Mouse (Mus musculus) kidney, adult 2 months (tissue): ENCODE data around the gene Frmpd2. TPM values are rescaled to one million over a fixed set of nuclear protein-coding genes. Genes with fewer than 3 reads are reported as not detected.
A peak's percentile ranks its signal among the peaks of the same experiment; 100 is the strongest.

Experiments
- DNase-seq: peaks from one replicate; pipeline ENCODE4 v3.0.0; 2021
- H3K27ac ChIP-seq: fragments of 200-500 bp; 2 replicates; pipeline ENCODE4 v1.5.1; 2012; ENCODE audit warnings: low read depth, low read length, control low read depth, inconsistent platforms; ENCODE audit not compliant: insufficient read depth
- H3K27me3 ChIP-seq: fragments of 200-500 bp; replicated peaks from 2 replicates; pipeline ENCODE4 v1.6.1; 2012; ENCODE audit warnings: mild to moderate bottlenecking, moderate library complexity, low read length, inconsistent platforms; ENCODE audit not compliant: control insufficient read depth, insufficient read depth
- H3K36me3 ChIP-seq: fragments of 200-500 bp; 2 replicates; pipeline ENCODE4 v1.6.1; 2012; ENCODE audit warnings: mild to moderate bottlenecking, moderate library complexity, low read length, inconsistent platforms; ENCODE audit not compliant: control insufficient read depth, insufficient read depth
- H3K4me1 ChIP-seq: fragments of 200-500 bp; 2 replicates; pipeline ENCODE4 v1.6.1; 2011; ENCODE audit warnings: low read length; ENCODE audit not compliant: control insufficient read depth, insufficient read depth
- H3K4me3 ChIP-seq: fragments of 200-500 bp; 2 replicates; pipeline ENCODE4 v1.5.1; 2011; ENCODE audit warnings: mild to moderate bottlenecking, low read depth, low read length, control low read depth; ENCODE audit not compliant: insufficient read depth
- CTCF ChIP-seq: fragments of 200-500 bp; conservative IDR thresholded peaks from 2 replicates; pipeline ENCODE4 v1.5.1; 2011; ENCODE audit warnings: low read depth, mild to moderate bottlenecking, control low read depth, low read length, moderate library complexity, mixed read lengths; ENCODE audit not compliant: insufficient read depth, insufficient read length
- POLR2A ChIP-seq: fragments of 200-500 bp; IDR thresholded peaks from one replicate; pipeline ENCODE4 v1.6.1; 2011; ENCODE audit warnings: low read depth, low read length, control low read depth
- WGBS: fragments of 180-500 bp; shearing (Covaris S2); methylation state at CpG from one replicate; pipeline ENCODE4 v1.1.7; 2018; 5-methylcytosine and 5-hydroxymethylcytosine counted together
- polyA plus RNA-seq: library from polyadenylated mRNA; depleted of rRNA; stranded (reverse); fragments of >200 nt; gene quantifications from 2 replicates; pipeline ENCODE4 v1.2.3, GENCODE M21; 2012

Gene Frmpd2
- polyA plus RNA-seq, 1 experiment: 0.16 TPM

- WGBS: 31% methylated on average over 3 of the region's 3 CpGs
- Histone ChIP-seq H3K4me1 (no peaks in the 10 kb centered on the region), H3K27me3 (no peaks in the 10 kb centered on the region), H3K36me3 (no peaks in the 10 kb centered on the region), H3K27ac (no peak overlapping the region), H3K4me3 (no peak overlapping the region)
- TF ChIP-seq CTCF (no peak), POLR2A (no peak)
- no peak for DNase-seq
These were observed 56.4 kb downstream of the Frmpd2 start for GRCm38 (mm10) chr14:33527938-33528337.

- Histone ChIP-seq H3K27me3 (no peaks in the 10 kb centered on the region), H3K4me3 (no peak overlapping the region), H3K27ac (no peak overlapping the region), H3K36me3 (no peaks in the 10 kb centered on the region), H3K4me1 (no peaks in the 10 kb centered on the region)
- 89% methylated on average over 8 of the region's 8 CpGs for WGBS
- DNase-seq: no peak
- no peak for TF ChIP-seq POLR2A
- no peak for TF ChIP-seq CTCF
These were observed 59.9 kb downstream of the Frmpd2 start for GRCm38 (mm10) chr14:33531331-33531912.

- WGBS: 90% methylated on average over 5 of the region's 5 CpGs
- H3K4me3 ChIP-seq: no peak overlapping the region
- H3K27ac ChIP-seq: no peak overlapping the region
- TF ChIP-seq CTCF (no peak), POLR2A (no peak)
- no peaks in the 10 kb centered on the region for H3K27me3 ChIP-seq
- no peak for DNase-seq
- H3K36me3 ChIP-seq: no peaks in the 10 kb centered on the region
- H3K4me1 ChIP-seq: no peaks in the 10 kb centered on the region
These were observed 61.3 kb downstream of the Frmpd2 start for GRCm38 (mm10) chr14:33532792-33533191.

- H3K27me3 ChIP-seq: no peaks in the 10 kb centered on the region
- no peak overlapping the region for H3K27ac ChIP-seq
- 54% methylated on average over 1 of the region's 1 CpGs for WGBS
- H3K4me3 ChIP-seq: no peak overlapping the region
- H3K4me1 ChIP-seq: no peaks in the 10 kb centered on the region
- no peaks in the 10 kb centered on the region for H3K36me3 ChIP-seq
- peak; percentile 7 for DNase-seq
- peak; percentile 29 for TF ChIP-seq CTCF
- TF ChIP-seq POLR2A: no peak
These were observed 62.0 kb downstream of the Frmpd2 start for GRCm38 (mm10) chr14:33533516-33533915.

- Histone ChIP-seq H3K27me3 (no peaks in the 10 kb centered on the region), H3K4me1 (no peaks in the 10 kb centered on the region), H3K4me3 (no peak overlapping the region), H3K36me3 (no peaks in the 10 kb centered on the region), H3K27ac (no peak overlapping the region)
- no peak for DNase-seq
- WGBS: 76% methylated on average over 6 of the region's 6 CpGs
- TF ChIP-seq CTCF (no peak), POLR2A (no peak)
These were observed 63.8 kb downstream of the Frmpd2 start for GRCm38 (mm10) chr14:33535317-33535716.

GRCm38 (mm10) chr14:33539559-33540167 is 68.2 kb downstream of the Frmpd2 start:
- Histone ChIP-seq H3K27me3 (no peaks in the 10 kb centered on the region), H3K4me3 (no peak overlapping the region), H3K27ac (no peak overlapping the region), H3K4me1 (no peaks in the 10 kb centered on the region), H3K36me3 (no peaks in the 10 kb centered on the region)
- DNase-seq: no peak
- TF ChIP-seq POLR2A (no peak), CTCF (no peak)
- 45% methylated on average over 7 of the region's 7 CpGs for WGBS

GRCm38 (mm10) chr14:33545565-33546143 is 74.2 kb downstream of the Frmpd2 start:
- 77% methylated on average over 8 of the region's 8 CpGs for WGBS
- TF ChIP-seq POLR2A (no peak), CTCF (no peak)
- no peaks in the 10 kb centered on the region for H3K27me3 ChIP-seq
- no peak overlapping the region for H3K4me3 ChIP-seq
- no peak overlapping the region for H3K27ac ChIP-seq
- no peak for DNase-seq
- no peaks in the 10 kb centered on the region for H3K36me3 ChIP-seq
- no peaks in the 10 kb centered on the region for H3K4me1 ChIP-seq
